Mouse (Mus musculus) kidney, postnatal 0 days (tissue): ENCODE measurements around the gene Cnksr3. TPM values are rescaled to one million over a fixed set of nuclear protein-coding genes. Genes with fewer than 3 reads are reported as not detected.

ENCODE experiments used
- ATAC-seq: fragments of 200-750 bp; cut with Nextera tagmentation; replicated peaks from 2 replicates; pipeline ENCODE4 v1.8.0; 2017; ENCODE audit warnings: low read depth, moderate number of reproducible peaks, moderate TSS enrichment, moderate library complexity; ENCODE audit not compliant: low FRiP score
- DNase-seq: peaks from one replicate; pipeline ENCODE4 v3.0.0-alpha.2; 2016; ENCODE audit warnings: low spot score
- H3K27ac ChIP-seq: fragments of 300-500 bp; sonication (generic); 2 replicates; pipeline ENCODE4 v1.5.1; 2014; ENCODE audit warnings: mild to moderate bottlenecking
- H3K27me3 ChIP-seq: fragments of 300-500 bp; sonication (generic); 2 replicates; pipeline ENCODE4 v1.6.1; 2014; ENCODE audit warnings: low read length, mixed read lengths; ENCODE audit not compliant: insufficient read depth
- H3K36me3 ChIP-seq: fragments of 300-500 bp; sonication (generic); 2 replicates; pipeline ENCODE4 v1.6.1; 2014; ENCODE audit warnings: low read length, mixed read lengths; ENCODE audit not compliant: insufficient read depth
- H3K4me1 ChIP-seq: fragments of 300-500 bp; sonication (generic); replicated peaks from 2 replicates; pipeline ENCODE4 v1.6.1; 2014; ENCODE audit warnings: antibody characterized with exemption, low read length, mixed read lengths; ENCODE audit not compliant: insufficient read depth
- H3K4me2 ChIP-seq: fragments of 300-500 bp; sonication (generic); 2 replicates; pipeline ENCODE4 v1.6.1; 2014; ENCODE audit warnings: mild to moderate bottlenecking, low read length, moderate library complexity, mixed read lengths
- H3K4me3 ChIP-seq: fragments of 300-500 bp; sonication (generic); replicated peaks from 2 replicates; pipeline ENCODE4 v1.5.1; 2014; ENCODE audit warnings: low read depth, low read length
- H3K9ac ChIP-seq: fragments of 300-500 bp; sonication (generic); 2 replicates; pipeline ENCODE4 v1.6.1; 2014; ENCODE audit warnings: low read depth, low read length
- H3K9me3 ChIP-seq: fragments of 300-500 bp; sonication (generic); replicated peaks from 2 replicates; pipeline ENCODE4 v1.6.1; 2016; ENCODE audit warnings: low read length, inconsistent platforms, mixed read lengths
- CTCF ChIP-seq: IDR thresholded peaks from 2 replicates; pipeline ENCODE4 v1.5.1; 2016; ENCODE audit warnings: antibody characterized with exemption, low read depth, mild to moderate bottlenecking, moderate library complexity
- WGBS: fragments of 180-500 bp; shearing (Covaris S2); extraction: QIAGEN DNeasy Blood & Tissue Kit; methylation state at CpG from one replicate; pipeline ENCODE4 v1.1.7; 2014; 5-methylcytosine and 5-hydroxymethylcytosine counted together
- polyA plus RNA-seq: library from polyadenylated mRNA; unstranded; fragments of >200 nt; fragmentation: Nextera tagmentation; extraction: Ambion mirVana; gene quantifications from 2 replicates; pipeline ENCODE4 v1.2.1, GENCODE M21; 2015

The Cnksr3 gene
- polyA plus RNA-seq, 1 experiment from 2014 or later: 18.3 TPM

- DNase-seq: peak; percentile 41
- Histone ChIP-seq H3K4me3 (no peak overlapping the region), H3K27me3 (no peaks in the 10 kb centered on the region), H3K27ac (0 out of 2 replicates have a peak overlapping the region, but pooled peaks have one; percentile 55), H3K36me3 (0 out of 2 replicates have a peak, but pooled peaks cover 6% of the 10 kb centered on the region), H3K9ac (no peak overlapping the region), H3K4me2 (no peak overlapping the region), H3K9me3 (no peaks in the 10 kb centered on the region), H3K4me1 (peaks cover 4% of the 10 kb centered on the region)
- WGBS: 58% methylated on average over 13 of the region's 13 CpGs
- ATAC-seq: no peak
- no peak for TF ChIP-seq CTCF
These were observed 67.8 kb downstream of the Cnksr3 start for GRCm38 (mm10) chr10:7144081-7144783.

- 0 out of 2 replicates have a peak, but pooled peaks cover 6% of the 10 kb centered on the region for H3K36me3 ChIP-seq
- no peak overlapping the region for H3K4me3 ChIP-seq
- DNase-seq (peak; percentile 79), ATAC-seq (no peak)
- H3K9ac ChIP-seq: no peak overlapping the region
- TF ChIP-seq CTCF: no peak
- no peaks in the 10 kb centered on the region for H3K9me3 ChIP-seq
- H3K27me3 ChIP-seq: no peaks in the 10 kb centered on the region
- peaks cover 4% of the 10 kb centered on the region for H3K4me1 ChIP-seq
- H3K27ac ChIP-seq: peak overlapping the region; percentile 47
- WGBS: 57% methylated on average over 8 of the region's 8 CpGs
- no peak overlapping the region for H3K4me2 ChIP-seq
These were observed 69.8 kb downstream of the Cnksr3 start for GRCm38 (mm10) chr10:7142287-7142686.

GRCm38 (mm10) chr10:7140282-7140681 is 71.8 kb downstream of the Cnksr3 start:
- H3K4me3 ChIP-seq: no peak overlapping the region
- H3K27ac ChIP-seq: no peak overlapping the region; the same call in 1 of the 2 replicates
- DNase-seq (no peak), ATAC-seq (0 out of 2 replicates have a peak, but pooled peaks have one; percentile 62)
- no peaks in the 10 kb centered on the region for H3K9me3 ChIP-seq
- no peak overlapping the region for H3K9ac ChIP-seq
- H3K4me1 ChIP-seq: peaks cover 4% of the 10 kb centered on the region
- 46% methylated on average over 6 of the region's 6 CpGs for WGBS
- no peaks in the 10 kb centered on the region for H3K27me3 ChIP-seq
- H3K4me2 ChIP-seq: no peak overlapping the region
- TF ChIP-seq CTCF: no peak
- no peaks in the 10 kb centered on the region for H3K36me3 ChIP-seq

GRCm38 (mm10) chr10:7138049-7138448 is 74.0 kb downstream of the Cnksr3 start:
- no peak for ATAC-seq
- H3K4me3 ChIP-seq: no peak overlapping the region
- H3K36me3 ChIP-seq: peaks cover 17% of the 10 kb centered on the region
- no peak for DNase-seq
- H3K9me3 ChIP-seq: no peaks in the 10 kb centered on the region
- no peak overlapping the region for H3K27ac ChIP-seq
- TF ChIP-seq CTCF: no peak
- H3K4me1 ChIP-seq: peaks cover 4% of the 10 kb centered on the region
- H3K4me2 ChIP-seq: no peak overlapping the region
- H3K27me3 ChIP-seq: no peaks in the 10 kb centered on the region
- 50% methylated on average over 12 of the region's 12 CpGs for WGBS
- H3K9ac ChIP-seq: no peak overlapping the region

GRCm38 (mm10) chr10:7135751-7136150 is 76.3 kb downstream of the Cnksr3 start:
- no peaks in the 10 kb centered on the region for H3K9me3 ChIP-seq
- 56% methylated on average over 2 of the region's 2 CpGs for WGBS
- H3K9ac ChIP-seq: no peak overlapping the region
- H3K4me3 ChIP-seq: no peak overlapping the region
- H3K4me1 ChIP-seq: peaks cover 4% of the 10 kb centered on the region; the same call in 1 of the 2 replicates
- H3K27me3 ChIP-seq: no peaks in the 10 kb centered on the region
- DNase-seq (no peak), ATAC-seq (no peak)
- no peak overlapping the region for H3K27ac ChIP-seq
- peaks cover 28% of the 10 kb centered on the region for H3K36me3 ChIP-seq
- TF ChIP-seq CTCF: no peak
- H3K4me2 ChIP-seq: no peak overlapping the region

GRCm38 (mm10) chr10:7133005-7133404 is 79.0 kb downstream of the Cnksr3 start:
- H3K4me3 ChIP-seq: no peak overlapping the region
- no peaks in the 10 kb centered on the region for H3K4me1 ChIP-seq
- ATAC-seq (no peak), DNase-seq (no peak)
- WGBS: 85% methylated on average over 5 of the region's 5 CpGs
- no peak overlapping the region for H3K27ac ChIP-seq
- H3K36me3 ChIP-seq: peaks cover 50% of the 10 kb centered on the region
- H3K27me3 ChIP-seq: no peaks in the 10 kb centered on the region
- no peak overlapping the region for H3K9ac ChIP-seq
- no peak for TF ChIP-seq CTCF
- H3K9me3 ChIP-seq: no peaks in the 10 kb centered on the region
- no peak overlapping the region for H3K4me2 ChIP-seq

GRCm38 (mm10) chr10:7131441-7131840 is 80.6 kb downstream of the Cnksr3 start:
- no peaks in the 10 kb centered on the region for H3K9me3 ChIP-seq
- no peak for TF ChIP-seq CTCF
- H3K27ac ChIP-seq: no peak overlapping the region
- no peak overlapping the region for H3K4me2 ChIP-seq
- no peak overlapping the region for H3K9ac ChIP-seq
- no peak for ATAC-seq
- 94% methylated on average over 3 of the region's 3 CpGs for WGBS
- DNase-seq: no peak
- H3K36me3 ChIP-seq: peaks cover 62% of the 10 kb centered on the region
- no peak overlapping the region for H3K4me3 ChIP-seq
- H3K4me1 ChIP-seq: no peaks in the 10 kb centered on the region
- H3K27me3 ChIP-seq: no peaks in the 10 kb centered on the region
